Mouse (Mus musculus): Measurements from ENCODE around the gene Abtb1.

GRCm38 (mm10) chr6:88849270-88849669 lies 7.5 kb upstream of the Abtb1 start:
- no peak for TF ChIP-seq GATA1 (IDR thresholded peaks at IDR 0.05; ENCODE audit: low read length)
- no peak for TF ChIP-seq TAL1 (IDR thresholded peaks at IDR 0.05; ENCODE audit: low read length)
